Mouse (Mus musculus) forelimb bud, embryonic 11.5 days (tissue): ENCODE measurements around the gene Rps6ka6.

ENCODE experiments used
- DNase-seq: peaks from one replicate; pipeline ENCODE4 v3.0.0-alpha.2; 2012; ENCODE audit warnings: low read depth, low spot score

Rps6ka6 gene

DNA sequence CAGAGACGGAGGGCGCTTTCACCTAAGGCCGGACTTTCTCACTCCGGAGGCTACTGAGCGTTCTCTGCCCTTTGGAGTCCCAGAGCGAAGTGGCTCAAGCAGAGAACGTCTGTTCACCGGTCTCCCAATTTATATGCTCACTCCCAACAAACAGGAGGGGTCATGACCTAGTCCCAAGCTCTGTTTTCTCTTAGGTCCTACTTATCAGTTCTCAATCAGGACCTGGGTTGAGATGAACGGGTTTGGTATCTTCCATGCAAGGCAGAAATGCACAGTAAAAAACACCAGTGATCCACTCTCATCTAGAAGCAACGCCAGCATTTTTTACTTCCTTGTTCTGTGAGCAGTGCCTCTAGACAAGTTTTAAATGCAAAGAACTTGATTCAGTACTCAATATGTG is at the start of gene Rps6ka6:
TSS of gene Rps6ka6 (minus strand) at position 101 of the 400 bp plus-strand sequence.
- DNase-seq: no peak

- no peak for DNase-seq
Measured at GRCm38 (mm10) chrX:111577044-111577443, 39.3 kb upstream of the Rps6ka6 start.

DNA sequence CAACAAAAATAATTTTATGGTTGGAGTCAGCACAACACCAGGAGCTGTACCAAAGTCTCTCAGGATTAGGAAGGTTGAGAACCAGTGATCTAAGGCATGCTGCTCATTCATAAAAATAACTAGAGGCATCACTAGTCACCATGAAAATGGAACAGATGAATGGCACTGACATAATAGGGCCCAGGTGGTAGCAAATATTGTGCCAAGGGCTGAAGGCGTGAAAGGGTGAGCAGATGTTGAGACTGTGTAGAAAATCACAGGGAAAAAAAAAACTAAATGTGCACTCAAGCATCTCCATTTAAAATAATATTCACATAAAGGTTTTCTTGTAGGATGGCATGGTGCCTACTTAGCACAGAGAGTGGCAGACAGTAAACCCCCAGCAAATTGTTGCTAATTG is 19.6 kb downstream of the Rps6ka6 start:
- no peak for DNase-seq

- DNase-seq: no peak
Measured at GRCm38 (mm10) chrX:111463565-111464093, 74.1 kb downstream of the Rps6ka6 start.

DNA sequence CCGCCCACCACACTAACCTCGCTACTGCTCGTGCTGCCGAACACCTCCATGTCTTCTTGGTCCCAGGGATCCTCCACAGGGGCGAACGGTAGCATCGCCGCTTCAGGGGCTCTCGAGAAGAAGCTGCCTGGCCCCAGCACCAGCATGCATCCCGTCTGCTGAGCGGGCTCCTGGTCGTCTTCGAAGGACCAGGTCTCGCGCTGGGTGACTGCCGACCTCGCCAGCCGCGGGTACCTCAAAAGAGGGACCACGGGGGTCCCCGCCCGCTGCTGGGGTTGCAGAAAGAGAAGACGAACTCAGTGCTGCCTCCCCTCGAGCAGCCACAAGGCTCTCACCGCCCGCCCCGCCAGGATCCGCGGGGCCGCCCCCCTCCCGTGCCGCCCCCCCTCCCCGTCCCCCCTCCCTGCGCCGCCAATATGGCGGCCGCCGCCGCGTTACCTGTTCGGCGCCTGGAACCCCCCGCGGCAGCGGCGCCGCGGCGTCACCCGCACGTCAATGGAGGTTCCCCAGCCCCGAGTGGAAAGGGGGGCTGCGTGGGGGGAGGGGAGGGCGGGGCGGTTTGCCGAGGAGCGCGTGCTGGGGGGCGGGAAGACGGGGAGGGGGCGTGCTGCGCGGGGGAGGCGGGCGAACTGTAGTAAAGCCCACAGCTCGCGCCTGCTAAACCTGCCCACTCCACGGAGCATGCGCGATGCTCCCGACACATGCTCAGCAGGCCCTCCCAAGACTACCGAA is 74.8 kb downstream of the Rps6ka6 start:
- DNase-seq: peak; percentile 75

GRCm38 (mm10) chrX:111462495-111462832 is 75.3 kb downstream of the Rps6ka6 start:
- peak; percentile 10 for DNase-seq

GRCm38 (mm10) chrX:111462092-111462491 is 75.7 kb downstream of the Rps6ka6 start:
- peak; percentile 10 for DNase-seq

DNA sequence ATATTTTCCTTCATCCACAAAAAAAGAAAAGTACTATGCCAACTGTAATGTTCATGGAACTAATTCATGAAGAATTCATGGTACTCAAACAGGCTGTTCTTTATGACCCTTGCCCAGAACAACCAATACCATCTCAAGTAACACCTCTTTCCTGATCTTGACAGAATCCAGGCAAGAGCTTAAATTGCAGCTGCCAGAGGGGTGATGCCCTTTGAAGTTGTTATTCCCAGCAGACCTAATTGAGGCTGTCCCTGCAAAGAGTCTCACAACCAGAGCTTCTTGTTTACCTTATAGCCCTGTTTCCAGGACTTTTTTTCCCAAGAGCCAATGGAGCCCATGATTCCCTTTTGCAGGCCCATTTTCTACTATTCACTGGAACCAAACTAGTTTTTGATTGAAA is 77.6 kb downstream of the Rps6ka6 start:
- peak; percentile 67 for DNase-seq

DNA sequence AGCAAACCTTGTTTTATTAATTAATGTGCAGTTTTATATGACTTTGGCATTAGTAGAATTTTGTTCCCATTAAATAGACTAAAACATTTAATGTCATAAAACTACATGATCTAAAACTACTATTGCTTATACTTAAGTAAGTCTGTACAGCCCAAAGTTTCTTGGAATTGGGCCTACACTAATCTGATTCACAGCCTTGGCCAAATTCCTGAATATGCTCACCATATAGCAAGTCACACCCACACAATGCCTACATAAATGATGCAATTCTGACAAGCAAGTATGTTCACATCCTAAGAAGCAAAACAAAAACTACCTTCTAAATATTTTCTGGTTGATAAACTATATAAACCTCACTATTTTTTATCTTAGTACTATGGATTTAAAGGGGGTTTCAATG is 101.2 kb downstream of the Rps6ka6 start:
- no peak for DNase-seq

- no peak for DNase-seq
Measured at GRCm38 (mm10) chrX:111414775-111415174, 123.0 kb downstream of the Rps6ka6 start.

DNA sequence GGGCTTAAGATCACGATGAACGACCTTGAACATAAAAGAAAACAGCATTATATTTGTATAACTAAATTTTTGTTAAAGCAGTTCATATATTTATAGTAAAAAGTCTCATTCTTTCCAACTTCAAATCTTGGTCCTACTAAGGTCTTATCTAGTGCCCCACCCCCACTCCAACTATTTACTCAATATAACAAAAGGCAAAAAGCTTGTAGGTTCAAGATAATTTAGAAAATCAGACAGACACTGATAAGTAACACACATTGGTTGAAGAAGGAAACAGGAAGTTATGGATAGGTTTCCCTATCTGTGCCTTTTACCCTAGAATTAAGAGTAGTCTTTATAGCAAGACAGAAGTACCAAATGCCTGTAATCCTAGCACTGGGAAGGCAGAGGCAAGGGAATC is 132.9 kb downstream of the Rps6ka6 start:
- no peak for DNase-seq

GRCm38 (mm10) chrX:111377020-111377419 is 160.7 kb downstream of the Rps6ka6 start:
- no peak for DNase-seq

DNA sequence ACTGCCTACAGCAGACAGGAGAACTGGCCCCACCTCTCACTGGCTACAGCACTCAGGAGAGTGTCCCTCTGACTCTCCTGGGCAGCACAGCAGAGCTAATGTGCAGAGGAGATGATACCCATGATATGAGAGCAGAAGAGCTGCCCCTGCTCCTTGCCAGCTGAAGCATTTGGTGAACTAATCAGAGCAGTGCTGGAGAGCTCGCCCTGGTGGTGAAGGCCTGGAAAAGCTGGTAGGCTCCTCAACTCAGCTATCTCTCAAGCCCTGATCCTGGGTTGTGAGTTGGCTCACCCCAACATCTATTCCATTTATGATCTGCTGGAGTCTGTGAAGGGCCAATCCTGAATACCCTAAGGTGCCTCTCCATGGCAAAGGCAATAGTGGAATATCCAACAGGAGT is 163.6 kb downstream of the Rps6ka6 start:
- no peak for DNase-seq
